Mouse (Mus musculus) urinary bladder, postnatal 10 days (tissue): ENCODE measurements at regions not wholly inside any gene's neighbourhood (a gene's known extent, or its start where the extent isn't known, plus 50 kb on each side); places are given as distances from the start of the nearest gene placed in this dataset.

Experiments used
- DNase-seq: peaks from one replicate; pipeline ENCODE4 v3.0.0; 2022; ENCODE audit warnings: low spot score

GRCm38 (mm10) chr17:27318969-27319695 is 114.9 kb upstream of the Lemd2 start:
- no peak for DNase-seq

- DNase-seq, result no peak
Observed at GRCm38 (mm10) chr17:27317576-27318277, 113.5 kb upstream of the Lemd2 start.

- no peak for DNase-seq
Observed at GRCm38 (mm10) chr17:27316711-27317575, 112.7 kb upstream of the Lemd2 start.

GRCm38 (mm10) chr17:27315947-27316628 is 111.8 kb upstream of the Lemd2 start:
- DNase-seq, result no peak

GRCm38 (mm10) chr17:27315428-27315827 is 111.2 kb upstream of the Lemd2 start:
- no peak for DNase-seq

GRCm38 (mm10) chr17:27314821-27315392 is 110.6 kb upstream of the Lemd2 start:
- no peak for DNase-seq

- DNase-seq, result no peak
Observed at GRCm38 (mm10) chr17:27308933-27309332, 104.7 kb upstream of the Lemd2 start.

- no peak for DNase-seq
Observed at GRCm38 (mm10) chr17:27304842-27305241, 100.6 kb upstream of the Lemd2 start.

GRCm38 (mm10) chr17:27303633-27304479 is 99.6 kb upstream of the Lemd2 start:
- DNase-seq, result no peak

GRCm38 (mm10) chr17:27303061-27303460 is 98.8 kb upstream of the Lemd2 start:
- no peak for DNase-seq

- no peak for DNase-seq
Observed at GRCm38 (mm10) chr17:27301376-27301775, 97.1 kb upstream of the Lemd2 start.

- no peak for DNase-seq
Observed at GRCm38 (mm10) chr17:27299297-27299696, 95.0 kb upstream of the Lemd2 start.

GRCm38 (mm10) chr17:27298351-27298750 is 94.1 kb upstream of the Lemd2 start:
- DNase-seq, result no peak

GRCm38 (mm10) chr17:27296156-27296555 is 91.9 kb upstream of the Lemd2 start:
- no peak for DNase-seq

GRCm38 (mm10) chr17:27294208-27294604 is 89.9 kb upstream of the Lemd2 start:
- no peak for DNase-seq

GRCm38 (mm10) chr17:27293586-27294207 is 89.4 kb upstream of the Lemd2 start:
- DNase-seq, result peak; percentile 13

- DNase-seq, result peak; percentile 12
Observed at GRCm38 (mm10) chr17:27291673-27292072, 87.4 kb upstream of the Lemd2 start.

- peak; percentile 30 for DNase-seq
Observed at GRCm38 (mm10) chr17:27291176-27291575, 86.9 kb upstream of the Lemd2 start.

GRCm38 (mm10) chr17:27290311-27290710 is 86.0 kb upstream of the Lemd2 start:
- DNase-seq, result peak; percentile 11

- DNase-seq, result peak; percentile 7
Observed at GRCm38 (mm10) chr17:27289804-27290203, 85.5 kb upstream of the Lemd2 start.
